Mouse (Mus musculus): ENCODE data around the gene Gm28557.
"Not testable (repeated sequence)": the region's sequence is repeated elsewhere in the genome, so short reads cannot be mapped to it uniquely, and the experiment has no call there.

Gene Gm28557

GRCm38 (mm10) chr13:67108194-67108820, at the start of gene Gm28557:
TSS of gene Gm28557 (minus strand) at chr13:67108604.
- DNase-seq, result peak; percentile 97

- DNase-seq, result peak; percentile 82 to 88
Observed at GRCm38 (mm10) chr13:67128038-67128721, 19.8 kb upstream of the Gm28557 start.

GRCm38 (mm10) chr13:67127507-67127906, 19.1 kb upstream of the Gm28557 start:
- not testable (repeated sequence) for DNase-seq

- DNase-seq, result no peak
Observed at GRCm38 (mm10) chr13:67124460-67124859, 16.1 kb upstream of the Gm28557 start.

GRCm38 (mm10) chr13:67121360-67121759, 13.0 kb upstream of the Gm28557 start, which contains the start of gene Zfp759:
TSS of gene Zfp759 (plus strand) at chr13:67121660.
- not testable (repeated sequence) for DNase-seq

GRCm38 (mm10) chr13:67116163-67116562, 7.8 kb upstream of the Gm28557 start, which contains the start of gene Rslcan18:
TSS of gene Rslcan18 (minus strand) at chr13:67116263.
- DNase-seq, result not testable (repeated sequence)

- DNase-seq, result no peak
Observed at GRCm38 (mm10) chr13:67113287-67113686, 4.9 kb upstream of the Gm28557 start.

GRCm38 (mm10) chr13:67112096-67112495, 3.7 kb upstream of the Gm28557 start:
- DNase-seq, result peak in 1 of 2 experiments; percentile 20

GRCm38 (mm10) chr13:67108821-67109206, 410 bp upstream of the Gm28557 start:
- DNase-seq, result no peak

GRCm38 (mm10) chr13:67107681-67108080, 723 bp downstream of the Gm28557 start:
- no peak for DNase-seq

- no peak for DNase-seq
Observed at GRCm38 (mm10) chr13:67097876-67098275, 10.5 kb downstream of the Gm28557 start, which contains the start of gene Zfp708. TSS of gene Zfp708 (minus strand) at chr13:67097976.

- no peak for DNase-seq
Observed at GRCm38 (mm10) chr13:67090154-67090553, 18.2 kb downstream of the Gm28557 start.

GRCm38 (mm10) chr13:67081946-67082345, 26.5 kb downstream of the Gm28557 start:
- DNase-seq, result no peak

- peak; percentile 82 to 84 for DNase-seq
Observed at GRCm38 (mm10) chr13:67081142-67081713, 27.2 kb downstream of the Gm28557 start.

- DNase-seq, result no peak
Observed at GRCm38 (mm10) chr13:67077244-67077643, 31.2 kb downstream of the Gm28557 start.

- DNase-seq, result no peak
Observed at GRCm38 (mm10) chr13:67072786-67073185, 35.6 kb downstream of the Gm28557 start.

- no peak for DNase-seq
Observed at GRCm38 (mm10) chr13:67065386-67065785, 43.0 kb downstream of the Gm28557 start.

- no peak for DNase-seq
Observed at GRCm38 (mm10) chr13:67062427-67062826, 46.0 kb downstream of the Gm28557 start.

- peak; percentile 95 to 96 for DNase-seq
Observed at GRCm38 (mm10) chr13:67060786-67061358, 47.5 kb downstream of the Gm28557 start, which contains the start of gene Zfp712. TSS of gene Zfp712 (minus strand) at chr13:67061170.

GRCm38 (mm10) chr13:67060161-67060785, 48.1 kb downstream of the Gm28557 start:
- no peak for DNase-seq

All from kidney, adult 8-10 months (tissue).